Mouse (Mus musculus) intestine, embryonic 16.5 days (tissue): ENCODE measurements around the gene Man1a2. TPM values are rescaled to one million over a fixed set of nuclear protein-coding genes. Genes with fewer than 3 reads are reported as not detected.

Experiments used
- ATAC-seq: fragments of 200-750 bp; cut with Nextera tagmentation; 2 replicates; pipeline ENCODE4 v1.8.0; 2017; ENCODE audit warnings: moderate TSS enrichment, moderate library complexity
- H3K27ac ChIP-seq: fragments of 300-500 bp; sonication (generic); 2 replicates; pipeline ENCODE4 v1.5.1; 2014; ENCODE audit warnings: mild to moderate bottlenecking, low read length
- H3K27me3 ChIP-seq: fragments of 300-500 bp; sonication (generic); replicated peaks from 2 replicates; pipeline ENCODE4 v1.6.1; 2014; ENCODE audit warnings: low read length, control low read depth, mixed read lengths; ENCODE audit not compliant: control insufficient read depth, insufficient read depth
- H3K36me3 ChIP-seq: fragments of 300-500 bp; sonication (generic); 2 replicates; pipeline ENCODE4 v1.6.1; 2014; ENCODE audit warnings: low read length, control low read depth; ENCODE audit not compliant: control insufficient read depth, insufficient read depth
- H3K4me1 ChIP-seq: fragments of 300-500 bp; sonication (generic); 2 replicates; pipeline ENCODE4 v1.6.1; 2014; ENCODE audit warnings: low read length, control low read depth, mixed read lengths; ENCODE audit not compliant: control insufficient read depth, insufficient read depth
- H3K4me2 ChIP-seq: fragments of 300-500 bp; sonication (generic); 2 replicates; pipeline ENCODE4 v1.6.1; 2014; ENCODE audit warnings: low read depth, low read length, control low read depth
- H3K4me3 ChIP-seq: fragments of 300-500 bp; sonication (generic); 2 replicates; pipeline ENCODE4 v1.5.1; 2014; ENCODE audit warnings: mild to moderate bottlenecking, low read length
- H3K9ac ChIP-seq: fragments of 300-500 bp; sonication (generic); 2 replicates; pipeline ENCODE4 v1.6.1; 2014; ENCODE audit warnings: low read depth, low read length
- H3K9me3 ChIP-seq: fragments of 300-500 bp; sonication (generic); 2 replicates; pipeline ENCODE4 v1.6.1; 2016; ENCODE audit warnings: low read length, control low read depth; ENCODE audit not compliant: control insufficient read depth
- WGBS: fragments of 180-500 bp; shearing (Covaris S2); extraction: QIAGEN DNeasy Blood & Tissue Kit; methylation state at CpG from one replicate; pipeline ENCODE4 v1.1.7; 2014; 5-methylcytosine and 5-hydroxymethylcytosine counted together
- polyA plus RNA-seq: library from polyadenylated mRNA; unstranded; fragments of >200 nt; fragmentation: Nextera tagmentation; extraction: Ambion mirVana; gene quantifications from 2 replicates; pipeline ENCODE4 v1.2.1, GENCODE M21; 2015

Man1a2 gene
- polyA plus RNA-seq, 1 experiment from 2014 or later, result 54.0 TPM

DNA sequence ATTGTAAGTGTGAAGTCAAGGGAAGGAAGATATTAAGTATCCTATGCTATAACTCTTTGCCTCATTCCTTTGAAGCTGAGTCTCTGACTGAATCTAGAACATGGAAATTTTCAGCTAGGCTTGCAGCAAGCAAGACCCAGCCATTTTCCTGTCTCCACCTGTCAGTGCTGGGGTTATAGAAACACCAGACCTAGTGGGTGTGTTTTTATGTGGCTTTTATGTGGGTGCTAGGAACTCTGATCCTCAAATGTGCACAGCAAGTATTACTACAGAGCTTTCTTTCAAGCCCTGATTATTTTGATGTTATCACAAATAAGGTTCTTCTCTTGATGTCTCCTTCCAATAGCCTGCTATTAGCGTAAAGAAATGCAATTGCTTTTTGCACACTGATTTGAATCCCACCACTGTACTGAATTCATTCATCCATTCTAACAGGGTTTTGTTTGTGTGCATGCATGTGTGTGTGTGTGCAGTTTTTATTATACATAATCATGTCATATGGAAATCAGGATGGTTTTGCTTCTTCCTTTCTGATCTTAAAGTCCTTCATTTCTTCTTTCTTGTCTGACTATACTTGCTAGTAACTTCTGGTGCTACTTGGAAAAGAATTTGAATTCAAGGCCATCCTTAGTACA is 102.5 kb downstream of the Man1a2 start:
- Histone ChIP-seq H3K9ac (no peak overlapping the region), H3K27me3 (no peaks in the 10 kb centered on the region), H3K4me2 (no peak overlapping the region), H3K9me3 (no peaks in the 10 kb centered on the region), H3K4me3 (no peak overlapping the region), H3K27ac (no peak overlapping the region), H3K4me1 (no peaks in the 10 kb centered on the region), H3K36me3 (0 out of 2 replicates have a peak, but pooled peaks cover 3% of the 10 kb centered on the region)
- 98% methylated on average over 1 of the region's 1 CpGs for WGBS
- ATAC-seq, result no peak

DNA sequence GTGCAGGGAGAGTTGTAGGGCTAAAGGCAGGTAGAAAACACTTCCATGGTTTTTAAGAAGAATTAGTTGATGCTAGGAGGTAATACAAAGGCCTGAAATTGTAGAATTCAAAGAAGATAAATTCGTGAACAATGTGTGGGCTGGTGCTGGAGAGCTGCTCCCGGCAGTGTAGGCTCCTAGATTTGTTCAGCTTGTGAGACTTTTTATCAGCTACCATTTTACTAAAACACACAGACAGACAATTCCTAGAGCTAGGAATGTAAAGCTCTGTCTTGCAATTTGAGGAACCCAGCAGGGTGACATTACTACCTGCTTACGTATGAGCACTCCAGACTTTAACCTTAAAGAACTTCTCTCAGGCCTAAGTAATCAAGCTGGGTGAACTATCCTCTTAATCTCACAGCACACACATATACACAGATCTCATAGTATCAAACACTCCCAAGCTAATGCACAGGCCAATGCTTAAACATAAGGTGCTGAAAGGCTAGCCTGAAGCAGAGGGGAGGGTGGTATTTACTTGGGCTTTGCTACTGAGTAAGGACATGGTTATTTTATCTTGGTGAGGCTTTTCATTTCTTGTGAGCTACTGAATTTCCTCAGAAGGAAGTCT is 112.6 kb downstream of the Man1a2 start:
- no peaks in the 10 kb centered on the region for H3K9me3 ChIP-seq
- no peak for ATAC-seq
- H3K4me3 ChIP-seq, result no peak overlapping the region
- H3K36me3 ChIP-seq, result no peaks in the 10 kb centered on the region
- H3K27me3 ChIP-seq, result no peaks in the 10 kb centered on the region
- no peak overlapping the region for H3K4me2 ChIP-seq
- WGBS, result 68% methylated on average over 3 of the region's 3 CpGs
- H3K9ac ChIP-seq, result no peak overlapping the region
- no peak overlapping the region for H3K27ac ChIP-seq
- no peaks in the 10 kb centered on the region for H3K4me1 ChIP-seq

DNA sequence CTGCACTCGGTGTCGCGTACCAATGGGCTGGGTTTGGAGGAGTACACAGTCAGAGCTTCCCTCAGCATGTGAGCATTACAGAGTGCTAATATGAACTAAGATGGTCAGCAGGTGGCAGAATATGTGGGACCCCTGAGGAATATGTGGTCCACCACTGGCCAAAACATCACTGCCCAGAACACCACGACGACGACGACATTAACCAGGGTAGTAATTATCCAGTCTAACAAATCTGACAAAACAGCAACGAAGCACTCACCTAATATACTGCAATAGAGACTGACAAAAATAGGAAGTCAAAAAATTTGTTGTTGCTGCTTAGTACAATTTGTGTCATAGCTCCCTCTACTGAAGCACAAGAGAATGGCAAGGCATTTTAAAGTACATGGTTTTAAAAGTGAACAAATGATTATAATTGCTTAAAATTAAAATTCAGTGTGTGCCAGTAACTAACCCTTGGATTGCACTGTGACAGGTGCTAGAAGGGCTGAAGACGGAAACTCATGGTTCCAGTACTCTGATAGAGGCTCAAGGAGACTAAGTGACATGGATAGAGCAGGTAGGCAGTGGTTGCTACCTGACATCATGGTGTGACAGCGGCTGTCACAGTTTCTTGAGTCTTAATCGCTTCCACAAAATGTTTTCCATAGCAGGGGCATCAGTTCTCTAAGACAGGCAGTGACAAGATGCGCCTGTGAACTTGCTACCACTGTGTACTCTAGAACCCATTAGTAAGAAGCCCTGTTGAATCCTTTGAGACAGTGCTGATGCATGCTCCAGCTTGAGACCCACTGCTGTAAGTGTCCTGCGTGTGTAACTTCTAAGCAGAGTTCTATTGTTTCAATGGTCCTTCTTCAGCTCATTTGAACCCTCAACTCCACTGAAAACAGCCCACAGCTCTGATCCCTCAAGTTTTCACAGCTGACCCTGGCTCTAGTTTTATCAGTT is 116.6 kb downstream of the Man1a2 start:
- WGBS, result 83% methylated on average over 13 of the region's 13 CpGs

DNA sequence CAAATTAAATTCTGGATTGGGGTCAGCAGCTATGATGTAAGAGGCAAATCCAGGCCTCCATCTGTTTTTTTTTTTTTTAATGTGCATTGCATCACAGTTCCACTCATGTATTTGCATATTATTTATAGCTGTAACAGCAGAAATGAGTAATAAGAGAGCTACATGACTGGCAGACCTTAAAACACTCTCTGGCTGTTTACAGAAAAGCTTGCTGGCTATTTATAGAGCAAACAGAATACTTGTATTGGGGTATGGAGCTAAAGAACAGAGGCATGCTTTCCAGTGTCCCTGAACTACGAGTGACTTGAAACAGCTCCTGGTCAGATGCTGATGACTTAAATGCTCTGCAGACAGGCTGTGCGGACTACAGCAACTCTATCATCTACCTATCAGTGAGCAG is 121.7 kb downstream of the Man1a2 start:
- Histone ChIP-seq H3K4me2 (no peak overlapping the region), H3K4me1 (no peaks in the 10 kb centered on the region), H3K27me3 (no peaks in the 10 kb centered on the region), H3K27ac (no peak overlapping the region), H3K4me3 (no peak overlapping the region), H3K36me3 (no peaks in the 10 kb centered on the region), H3K9ac (no peak overlapping the region), H3K9me3 (no peaks in the 10 kb centered on the region)
- WGBS, result 80% methylated on average over 2 of the region's 2 CpGs
- no peak for ATAC-seq

More for the DNA sequence above, 116.6 kb downstream of the Man1a2 start:
- Histone ChIP-seq H3K9me3 (no peaks in the 10 kb centered on the region), H3K4me1 (no peaks in the 10 kb centered on the region), H3K4me2 (no peak overlapping the region), H3K36me3 (no peaks in the 10 kb centered on the region), H3K27ac (no peak overlapping the region), H3K27me3 (no peaks in the 10 kb centered on the region), H3K9ac (no peak overlapping the region), H3K4me3 (no peak overlapping the region)
- no peak for ATAC-seq

DNA sequence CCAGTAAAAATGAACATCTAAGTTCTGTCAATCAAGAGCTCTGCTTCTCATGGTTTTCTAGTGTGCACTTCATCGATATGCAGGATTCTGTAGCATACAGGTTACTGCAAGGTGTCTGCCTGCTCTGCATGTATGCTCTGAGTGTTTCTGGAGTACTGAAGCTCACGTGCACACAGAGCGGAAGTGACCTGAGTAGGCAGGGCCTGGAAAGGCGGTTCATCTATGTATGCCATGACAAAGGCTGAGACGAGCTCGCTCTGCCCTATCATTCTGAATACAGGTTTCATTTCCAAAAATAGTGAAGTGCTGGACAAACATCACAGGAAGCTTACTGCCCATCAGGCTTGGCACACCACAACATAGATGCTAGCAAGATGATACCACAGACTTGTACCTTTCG is 122.8 kb downstream of the Man1a2 start:
- Histone ChIP-seq H3K36me3 (no peaks in the 10 kb centered on the region), H3K4me2 (no peak overlapping the region), H3K27me3 (no peaks in the 10 kb centered on the region), H3K27ac (no peak overlapping the region), H3K9me3 (no peaks in the 10 kb centered on the region), H3K4me1 (no peaks in the 10 kb centered on the region), H3K4me3 (no peak overlapping the region), H3K9ac (no peak overlapping the region)
- ATAC-seq, result no peak
- 94% methylated on average over 7 of the region's 7 CpGs for WGBS

DNA sequence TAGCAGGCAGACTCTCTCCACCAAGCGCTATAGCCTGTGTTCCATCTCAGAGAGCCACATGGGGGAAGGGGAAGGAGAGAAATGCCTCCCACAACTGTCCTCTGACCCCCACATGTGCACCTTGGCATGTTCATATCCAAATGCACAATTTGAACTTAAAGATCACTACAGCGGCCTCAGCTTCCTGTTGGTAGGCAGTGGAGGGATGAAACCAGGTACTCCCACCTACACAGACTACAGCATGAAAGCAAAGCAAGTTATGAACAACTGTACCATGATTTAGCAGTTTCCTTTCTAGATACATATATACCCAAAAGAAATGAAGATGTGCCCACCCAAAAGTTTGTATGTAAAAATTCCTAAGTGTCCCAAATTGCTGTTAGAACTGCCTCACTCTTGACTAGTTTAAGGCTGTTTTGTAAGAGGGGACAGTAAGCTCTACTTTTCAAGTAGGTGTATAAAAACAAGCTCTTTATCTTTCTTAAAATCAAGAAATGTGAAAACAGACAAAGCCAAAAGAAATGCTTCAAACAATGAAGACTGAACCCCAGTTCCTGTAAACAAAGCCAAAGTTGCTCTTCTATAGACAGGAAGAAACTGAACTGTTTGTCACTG is 123.6 kb downstream of the Man1a2 start:
- no peak overlapping the region for H3K9ac ChIP-seq
- no peak overlapping the region for H3K4me3 ChIP-seq
- H3K4me1 ChIP-seq, result no peaks in the 10 kb centered on the region
- H3K27ac ChIP-seq, result no peak overlapping the region
- WGBS, result 95% methylated on average over 2 of the region's 2 CpGs
- H3K9me3 ChIP-seq, result no peaks in the 10 kb centered on the region
- H3K4me2 ChIP-seq, result no peak overlapping the region
- ATAC-seq, result no peak
- H3K36me3 ChIP-seq, result no peaks in the 10 kb centered on the region
- H3K27me3 ChIP-seq, result no peaks in the 10 kb centered on the region

DNA sequence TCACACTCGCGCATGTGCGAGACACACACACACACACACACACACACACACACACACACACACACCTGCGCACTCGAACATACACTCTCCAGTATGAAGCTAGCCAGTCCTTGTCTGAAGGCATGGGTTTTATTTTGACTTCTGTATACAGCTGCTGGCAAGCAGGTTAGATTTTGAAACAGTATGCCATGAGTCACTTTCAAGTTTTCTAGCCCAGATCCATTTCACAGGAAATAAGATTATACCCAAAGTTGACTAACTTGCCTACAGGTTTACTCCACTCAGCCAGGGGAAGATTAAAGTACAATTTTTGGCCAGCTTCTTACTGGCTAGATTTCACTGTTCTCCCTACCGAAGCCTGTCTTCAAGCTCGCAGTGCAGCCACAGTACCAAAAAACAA is 125.9 kb downstream of the Man1a2 start:
- WGBS, result 97% methylated on average over 7 of the region's 7 CpGs
- no peak for ATAC-seq
- H3K9ac ChIP-seq, result no peak overlapping the region
- no peak overlapping the region for H3K4me2 ChIP-seq
- H3K4me1 ChIP-seq, result no peaks in the 10 kb centered on the region
- no peaks in the 10 kb centered on the region for H3K27me3 ChIP-seq
- H3K36me3 ChIP-seq, result no peaks in the 10 kb centered on the region
- no peaks in the 10 kb centered on the region for H3K9me3 ChIP-seq
- H3K27ac ChIP-seq, result no peak overlapping the region
- no peak overlapping the region for H3K4me3 ChIP-seq

DNA sequence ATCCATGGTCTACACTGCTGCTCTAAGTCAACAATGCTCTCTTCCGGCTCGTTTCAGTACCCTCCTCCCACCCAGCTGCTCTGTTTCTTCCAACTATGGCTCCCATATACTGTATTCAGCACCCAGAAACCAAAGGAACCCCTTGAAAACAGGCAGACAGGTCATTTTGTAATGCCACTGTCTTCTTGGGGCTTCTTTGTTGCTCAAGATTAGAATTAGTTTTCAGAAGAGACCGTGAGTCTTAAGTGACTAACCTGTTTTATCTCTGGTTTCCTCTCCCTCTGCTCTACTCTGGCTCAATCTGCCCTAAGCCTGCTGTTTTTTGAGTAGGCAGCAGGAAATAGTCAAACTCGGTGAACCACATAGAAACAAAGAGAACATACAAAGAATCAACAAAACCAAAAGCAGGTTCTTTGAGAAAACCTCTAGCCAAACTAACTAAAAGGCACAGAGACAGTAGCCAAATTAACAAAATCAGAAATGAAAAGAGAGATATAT is 127.0 kb downstream of the Man1a2 start:
- H3K27ac ChIP-seq, result no peak overlapping the region
- no peak for ATAC-seq
- H3K9me3 ChIP-seq, result no peaks in the 10 kb centered on the region
- 74% methylated on average over 4 of the region's 4 CpGs for WGBS
- H3K36me3 ChIP-seq, result no peaks in the 10 kb centered on the region
- H3K4me2 ChIP-seq, result no peak overlapping the region
- no peak overlapping the region for H3K4me3 ChIP-seq
- no peaks in the 10 kb centered on the region for H3K27me3 ChIP-seq
- no peak overlapping the region for H3K9ac ChIP-seq
- H3K4me1 ChIP-seq, result no peaks in the 10 kb centered on the region

DNA sequence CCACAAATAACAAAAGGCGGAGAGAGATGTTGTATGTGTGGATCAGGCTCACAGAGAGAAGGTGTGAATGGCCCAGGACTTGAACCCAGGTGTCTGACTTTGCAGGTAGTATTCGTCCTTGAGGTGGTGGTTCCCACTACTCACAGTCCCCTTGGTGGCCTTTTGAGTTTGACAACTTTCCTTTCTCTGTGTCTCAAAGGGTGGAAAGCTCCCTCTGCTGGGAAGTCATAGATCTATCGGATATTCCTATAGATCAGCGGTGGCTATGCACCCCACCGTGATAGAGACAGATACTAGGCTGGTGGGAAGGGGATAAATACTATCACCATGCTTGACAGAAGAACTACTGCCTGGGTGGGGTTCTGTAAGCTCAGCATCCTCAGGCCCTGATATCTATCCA is 130.5 kb downstream of the Man1a2 start:
- H3K4me2 ChIP-seq, result no peak overlapping the region
- ATAC-seq, result no peak
- H3K4me3 ChIP-seq, result no peak overlapping the region
- no peak overlapping the region for H3K27ac ChIP-seq
- H3K27me3 ChIP-seq, result no peaks in the 10 kb centered on the region
- no peaks in the 10 kb centered on the region for H3K36me3 ChIP-seq
- 51% methylated on average over 5 of the region's 5 CpGs for WGBS
- H3K9me3 ChIP-seq, result no peaks in the 10 kb centered on the region
- no peak overlapping the region for H3K9ac ChIP-seq
- H3K4me1 ChIP-seq, result no peaks in the 10 kb centered on the region
